Mouse (Mus musculus): Measurements from ENCODE around the gene Amhr2. TPM values are rescaled to one million over a fixed set of nuclear protein-coding genes. Genes with fewer than 3 reads are reported as not detected.

Amhr2 gene
- total RNA-seq, 2 experiments from 2014 or later = 0.52 to 0.71 TPM

DNA sequence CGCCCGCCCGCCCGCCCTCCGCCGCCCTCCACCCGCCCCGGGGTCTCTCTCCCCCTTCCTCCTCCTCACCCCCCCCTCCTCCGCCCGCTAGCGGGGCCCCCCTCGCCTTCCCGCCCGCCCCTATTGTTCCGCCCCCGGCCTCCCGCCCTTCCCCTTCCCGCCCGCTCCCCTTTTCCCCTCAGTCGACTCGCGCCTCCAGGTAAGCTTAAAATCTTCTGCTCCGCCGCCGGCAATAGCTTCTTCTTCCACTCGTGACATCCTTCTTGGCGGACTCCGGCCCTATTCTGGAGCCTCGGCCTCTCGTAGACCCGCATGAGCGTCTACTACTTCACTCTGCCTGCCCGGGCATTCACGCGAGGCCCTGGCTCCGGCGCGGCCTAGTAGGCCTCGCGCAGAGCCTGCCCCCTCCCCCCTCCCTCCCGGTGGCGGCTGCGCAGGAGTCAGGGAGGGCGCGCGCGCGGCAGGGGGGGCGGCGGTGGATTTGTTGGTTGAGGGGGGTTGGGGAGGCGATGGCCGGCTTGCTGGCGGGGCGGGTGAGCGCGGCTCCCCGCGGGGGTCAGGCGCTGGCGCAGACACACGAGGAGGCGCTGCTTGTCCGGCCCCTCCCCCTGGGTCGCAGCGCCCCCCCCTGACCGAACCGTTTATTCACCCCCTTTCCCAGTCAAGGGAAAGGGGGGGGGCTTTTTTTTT is 25.6 kb downstream of the Amhr2 start:
- peak; percentile 78 to 85 for DNase-seq (ENCODE audit: low spot score in 2 of 2)

DNA sequence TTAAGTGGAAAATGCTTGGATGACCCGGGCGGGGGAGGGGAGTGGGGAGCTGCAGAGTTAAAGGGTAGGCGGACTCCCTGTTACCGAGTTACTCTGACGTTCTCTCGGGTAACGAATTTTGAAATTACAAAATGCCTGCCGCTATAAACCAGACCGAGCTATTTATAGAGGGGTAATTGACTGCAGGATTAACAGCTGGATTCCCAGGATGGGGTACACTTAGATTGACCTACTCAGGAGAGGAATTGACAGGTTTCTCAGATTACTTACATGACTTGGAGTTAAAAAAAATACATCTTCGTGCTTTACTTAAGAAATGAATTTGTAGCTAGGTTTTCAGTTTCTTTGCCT is 26.1 kb downstream of the Amhr2 start:
- no peak for DNase-seq (ENCODE audit: low spot score in 2 of 2)

DNA sequence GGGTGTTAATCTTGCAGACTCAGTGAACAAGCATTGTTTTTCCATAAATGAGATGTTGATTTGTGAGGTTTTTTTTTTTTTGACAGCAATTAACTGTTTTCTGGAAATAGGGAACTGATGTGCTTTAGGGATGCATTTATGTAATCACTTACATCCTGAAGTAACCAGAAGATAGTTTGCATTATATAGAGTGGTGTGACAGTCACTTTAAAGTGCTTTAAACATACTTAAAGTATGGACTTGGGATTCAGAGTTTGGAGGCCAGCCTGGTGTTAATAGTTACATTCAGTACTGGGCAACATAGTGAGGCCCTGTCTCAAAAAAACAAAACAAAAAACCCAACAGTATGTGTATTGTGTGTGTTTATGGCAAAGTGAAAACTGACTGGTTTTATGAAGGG is 26.6 kb downstream of the Amhr2 start:
- no peak for DNase-seq (ENCODE audit: low spot score in 2 of 2)

DNA sequence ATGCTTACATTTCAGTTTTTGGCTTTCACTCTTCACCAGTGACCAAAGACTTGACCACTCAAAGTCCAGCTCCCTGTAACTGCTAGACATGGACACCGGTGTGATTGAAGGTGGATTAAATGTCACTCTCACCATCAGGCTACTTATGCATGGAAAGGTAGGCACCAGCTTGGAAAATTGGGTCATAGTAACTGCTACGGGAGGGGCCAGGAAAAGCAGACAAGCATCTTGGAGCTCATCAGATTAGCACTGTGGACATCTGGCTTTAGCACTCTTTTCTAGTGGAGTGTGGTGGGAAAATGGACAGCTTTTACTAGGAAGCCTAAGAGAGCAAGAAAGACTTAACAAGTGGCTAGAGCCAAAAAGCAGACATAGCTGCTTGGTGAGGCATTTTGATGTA is 28.1 kb downstream of the Amhr2 start:
- DNase-seq (ENCODE audit: low spot score in 2 of 2) = no peak

DNA sequence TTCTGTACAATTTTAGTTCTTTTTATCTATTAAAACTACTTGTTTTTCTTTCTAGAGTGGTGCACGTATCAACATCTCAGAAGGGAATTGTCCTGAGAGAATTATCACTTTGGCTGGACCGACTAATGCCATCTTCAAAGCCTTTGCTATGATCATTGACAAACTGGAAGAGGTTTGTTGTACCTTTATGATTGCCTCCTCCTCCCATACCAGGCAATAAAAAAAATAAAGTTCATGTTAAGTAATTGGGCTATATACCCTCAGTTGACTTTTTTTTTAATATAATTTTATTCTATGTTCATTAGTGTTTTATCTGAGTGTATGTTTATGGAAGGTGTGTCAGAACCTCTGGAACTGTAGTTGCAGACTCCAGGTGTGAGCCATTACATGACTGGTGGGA is 29.4 kb downstream of the Amhr2 start:
- no peak for DNase-seq (ENCODE audit: low spot score in 2 of 2)

DNA sequence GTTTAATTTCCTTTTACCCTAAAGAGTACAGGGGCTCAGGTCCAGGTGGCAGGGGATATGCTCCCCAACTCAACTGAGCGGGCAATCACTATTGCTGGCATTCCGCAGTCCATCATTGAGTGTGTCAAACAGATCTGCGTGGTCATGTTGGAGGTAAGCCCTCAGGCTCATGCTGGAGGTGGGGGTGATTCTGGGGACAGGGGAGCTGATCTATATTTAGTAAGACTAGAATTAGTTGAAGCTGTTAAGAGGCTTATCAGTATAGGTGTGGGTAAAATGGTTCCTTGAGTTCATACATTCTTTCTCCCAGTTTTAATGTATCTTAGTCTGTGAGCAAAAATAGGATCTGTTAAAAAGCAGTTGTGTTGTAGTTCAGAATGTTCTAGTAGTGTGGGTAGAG is 38.0 kb downstream of the Amhr2 start:
- DNase-seq (ENCODE audit: low spot score in 2 of 2) = no peak

DNA sequence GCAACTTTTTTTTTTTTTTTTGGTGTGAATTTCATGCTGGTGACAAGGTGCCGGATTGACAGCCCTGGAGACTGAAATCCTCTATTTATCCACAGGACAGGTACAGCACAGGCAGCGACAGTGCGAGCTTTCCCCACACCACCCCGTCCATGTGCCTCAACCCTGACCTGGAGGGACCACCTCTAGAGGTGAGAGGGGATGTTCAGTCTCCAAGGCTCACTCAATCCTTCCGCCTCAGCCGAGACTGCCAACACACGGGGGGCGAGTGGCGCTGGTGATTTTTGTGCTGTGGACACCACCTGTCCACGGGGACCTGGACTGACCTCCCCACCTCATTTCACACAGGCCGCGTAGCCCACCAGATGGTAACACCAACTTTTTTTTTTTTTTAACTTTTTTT is 40.7 kb downstream of the Amhr2 start:
- DNase-seq (ENCODE audit: low spot score in 2 of 2) = no peak

DNA sequence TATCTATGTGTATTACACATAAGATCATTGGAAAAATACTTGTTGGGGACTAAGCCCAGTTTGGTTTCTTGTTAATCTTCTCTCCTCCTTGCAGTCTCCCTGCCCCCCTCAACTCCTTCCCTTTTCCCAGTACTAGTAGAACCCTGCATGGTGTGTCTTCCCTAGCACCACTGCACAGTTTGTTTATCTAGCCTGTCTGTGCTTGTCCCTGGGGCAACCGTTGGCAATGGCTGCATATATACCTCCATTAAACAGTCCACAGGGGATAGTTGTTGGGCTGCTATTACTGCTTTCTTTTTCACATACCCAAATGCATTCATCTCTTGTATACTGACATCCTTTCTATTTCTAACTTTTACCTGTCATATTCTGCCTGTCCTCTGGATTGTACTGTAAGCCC is 42.5 kb downstream of the Amhr2 start:
- DNase-seq (ENCODE audit: low spot score in 2 of 2) = no peak

DNA sequence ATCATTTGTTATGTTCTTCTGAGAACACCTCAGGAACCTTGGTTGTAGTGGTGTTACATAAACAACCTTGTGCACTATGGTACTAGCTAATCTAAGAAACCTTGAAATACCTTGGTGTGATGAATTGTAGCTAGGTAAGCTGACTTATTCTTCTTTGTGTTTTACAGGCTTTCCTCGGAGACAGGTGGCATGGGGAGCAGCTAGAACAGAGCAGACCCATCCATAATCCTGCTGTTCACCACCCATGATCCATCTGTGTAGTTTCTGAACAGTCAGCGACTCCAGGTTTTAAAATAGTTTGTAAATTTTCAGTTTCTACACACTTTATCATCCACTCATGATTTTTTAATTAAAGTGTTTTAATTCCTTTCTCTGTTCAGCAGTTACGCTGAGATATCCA is 53.2 kb downstream of the Amhr2 start:
- DNase-seq (ENCODE audit: low spot score in 2 of 2) = peak in 1 of 2 experiments; percentile 60

DNA sequence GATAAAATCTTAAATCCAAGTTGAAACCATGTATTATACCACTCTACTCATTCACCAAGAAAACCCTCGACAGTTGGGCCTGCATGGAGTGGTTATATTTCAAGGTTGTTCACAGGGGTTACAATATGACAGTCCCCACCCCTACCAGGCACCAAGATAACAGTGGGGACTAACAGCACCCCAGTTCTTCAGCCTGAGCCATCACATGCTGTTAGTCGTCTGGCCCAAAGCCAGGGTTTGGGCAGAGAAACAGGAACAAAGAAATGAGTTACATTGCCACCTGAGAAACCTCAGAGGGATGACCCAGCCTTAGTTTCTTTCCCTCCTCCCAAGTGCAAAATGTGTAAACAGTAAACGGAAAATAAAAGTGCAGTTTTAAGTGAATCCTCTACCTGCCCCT is 54.2 kb downstream of the Amhr2 start:
- no peak for DNase-seq (ENCODE audit: low spot score in 2 of 2)

DNA sequence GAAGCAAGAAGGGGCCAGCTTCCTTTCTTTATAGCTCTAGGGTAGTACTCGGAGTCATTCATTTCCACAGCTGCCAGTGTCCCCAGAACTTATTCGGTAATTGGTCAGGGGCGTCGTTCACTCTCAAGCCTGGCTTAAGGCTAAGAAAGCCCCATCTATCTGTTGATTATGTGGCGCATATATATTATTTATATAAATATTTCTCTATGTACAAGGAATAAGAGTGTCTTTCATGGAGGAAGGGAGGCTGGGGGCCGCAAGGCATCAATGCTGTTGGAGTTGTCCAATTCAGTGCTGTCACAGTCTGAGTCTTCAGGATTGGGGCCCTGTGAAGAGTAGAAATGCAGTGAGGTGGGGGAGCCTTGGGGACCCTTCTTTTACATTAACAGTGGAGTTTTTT is 54.7 kb downstream of the Amhr2 start:
- DNase-seq (ENCODE audit: low spot score in 2 of 2) = no peak

DNA sequence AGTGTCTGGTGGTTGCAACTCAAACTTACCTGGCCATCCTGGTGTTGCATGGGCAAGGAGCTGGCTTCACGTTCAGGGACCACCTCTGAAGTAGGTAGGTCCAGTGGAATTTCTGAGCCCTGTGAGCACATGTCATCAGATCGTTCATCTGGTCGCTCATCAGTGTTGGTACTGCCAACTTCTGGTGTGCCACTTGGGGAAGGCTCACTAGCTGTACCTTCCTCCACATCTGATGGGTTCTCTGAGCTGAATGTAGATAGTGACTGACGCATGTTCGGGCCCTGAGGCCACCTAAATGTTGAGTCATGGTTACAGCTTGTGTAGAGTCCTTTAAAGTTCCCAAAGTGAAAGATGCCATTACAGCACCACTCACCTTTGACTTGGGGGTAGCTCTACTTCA is 55.3 kb downstream of the Amhr2 start:
- DNase-seq (ENCODE audit: low spot score in 2 of 2) = no peak

DNA sequence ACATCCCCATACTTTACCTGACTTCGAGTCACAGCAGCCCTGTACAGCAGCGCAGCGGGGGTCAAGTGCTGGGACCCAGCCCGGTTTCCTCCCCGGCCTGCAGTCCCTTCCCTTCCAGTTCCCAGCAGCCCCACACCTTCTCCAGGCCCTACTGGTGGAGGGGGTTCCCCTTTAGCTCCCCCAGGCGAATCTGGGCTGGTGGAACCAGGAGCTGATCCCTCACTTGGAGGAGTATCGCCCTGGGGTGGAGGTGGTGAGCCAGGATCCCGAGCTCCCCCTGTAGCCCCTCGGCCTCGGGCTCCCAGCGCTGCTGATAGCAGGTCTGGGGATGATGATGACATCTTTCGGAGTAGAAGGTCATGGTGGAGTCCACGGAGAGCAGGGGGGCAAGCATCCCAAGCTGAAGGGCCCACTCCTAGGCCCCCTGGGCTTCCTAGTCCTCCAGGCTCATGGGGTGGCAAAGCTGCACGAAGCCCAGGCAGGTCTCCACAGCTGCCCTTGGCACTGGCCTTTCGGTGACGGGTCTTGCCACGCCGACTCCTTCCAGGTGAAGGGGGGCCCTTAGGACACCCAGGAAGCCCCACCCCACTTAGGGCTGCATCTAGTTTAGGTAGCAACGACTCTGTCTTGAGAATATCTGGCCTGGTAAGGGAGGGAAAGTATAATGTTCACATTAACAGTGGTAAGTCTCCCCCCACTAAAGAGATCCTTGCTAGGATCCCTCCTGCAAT is 56.1 kb downstream of the Amhr2 start:
- DNase-seq (ENCODE audit: low spot score in 2 of 2) = no peak

DNA sequence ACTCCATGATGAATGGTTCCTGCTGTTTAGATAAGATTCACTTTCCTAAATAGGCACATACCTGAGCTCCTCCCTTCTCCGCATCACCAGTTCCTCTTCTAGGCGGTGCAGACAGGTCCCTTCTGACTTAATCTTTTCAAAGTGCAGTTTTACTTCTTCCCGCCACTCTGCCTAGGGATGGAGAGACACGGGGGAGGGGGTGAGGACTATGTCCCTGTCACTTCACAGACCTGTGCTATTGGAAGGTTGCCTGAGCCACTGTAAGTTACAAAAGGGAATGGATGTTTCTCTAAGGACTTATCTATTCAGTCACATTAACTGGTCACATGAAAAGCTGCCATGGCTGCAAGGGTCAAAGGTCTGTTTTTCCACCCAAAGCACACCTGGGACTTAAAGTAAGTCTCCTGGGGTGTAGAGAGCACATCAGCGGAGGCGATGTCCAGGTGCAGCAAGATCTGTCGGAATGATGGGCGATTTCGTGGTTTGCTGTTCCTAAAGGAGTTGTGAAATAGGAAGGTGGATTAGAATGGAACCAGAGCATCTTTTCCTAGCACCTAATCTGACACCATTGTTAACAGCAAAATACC is 57.2 kb downstream of the Amhr2 start:
- DNase-seq (ENCODE audit: low spot score in 2 of 2) = no peak

DNA sequence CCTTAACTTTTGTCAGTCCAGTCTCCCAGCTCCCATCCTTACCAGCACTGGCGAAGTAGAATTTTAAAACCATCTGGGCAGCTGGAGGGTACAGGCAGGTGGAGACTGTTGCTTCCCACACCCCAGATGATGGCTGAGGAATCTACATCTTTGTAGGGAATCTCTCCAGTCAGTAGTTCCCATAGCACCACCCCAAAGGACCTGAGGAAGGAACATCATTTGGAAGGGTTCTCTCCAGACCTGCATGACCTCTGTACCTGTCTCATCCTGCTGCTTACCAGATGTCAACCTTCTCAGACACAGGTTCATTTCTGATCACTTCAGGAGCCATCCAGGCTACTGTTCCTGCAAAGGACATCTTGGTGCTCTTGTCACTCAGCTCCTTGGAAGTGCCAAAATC is 58.3 kb downstream of the Amhr2 start, which contains the start of gene Gm10337:
Gene Gm10337, plus strand, starts transcription at position 276 of the 400 bp plus-strand sequence.
- DNase-seq (ENCODE audit: low spot score in 2 of 2) = no peak

Other genes with a start within 250 kb of the Amhr2 start
- gene Zfp740, start 242.1 kb upstream of the Amhr2 start, total RNA-seq (2021) = 10 to 100 TPM; 69.8 to 76.3 TPM
- 10 to 100 TPM; 40.5 to 42.4 TPM for gene Csad, start 240.6 kb upstream of the Amhr2 start, total RNA-seq (2021)
- gene Itgb7, start 213.4 kb upstream of the Amhr2 start, total RNA-seq (2021) = 1 to 10 TPM; 2.1 to 4.2 TPM
- gene Rarg, start 187.8 kb upstream of the Amhr2 start, total RNA-seq (2021) = 10 to 100 TPM in 1 of 2 experiments, 1 to 10 TPM in 1; 8.8 to 11.2 TPM
- gene Gm9918, start 174.8 kb upstream of the Amhr2 start, total RNA-seq (2021) = not detected
- gene Mfsd5, start 165.9 kb upstream of the Amhr2 start, total RNA-seq (2021) = 10 to 100 TPM; 34.1 to 36.0 TPM
- 1 to 10 TPM; 1.6 to 1.7 TPM for gene Espl1, start 149.1 kb upstream of the Amhr2 start, total RNA-seq (2021)
- gene Pfdn5, start 119.3 kb upstream of the Amhr2 start, total RNA-seq (2021) = 100 to 1,000 TPM; 317 to 334 TPM
- 10 to 100 TPM; 51.8 to 61.3 TPM for gene Myg1, start 113.7 kb upstream of the Amhr2 start, total RNA-seq (2021)
- 10 to 100 TPM; 25.5 to 27.7 TPM for gene Aaas, start 94.6 kb upstream of the Amhr2 start, total RNA-seq (2021)
- gene Sp7, start 78.2 kb upstream of the Amhr2 start, total RNA-seq (2021) = under 1 TPM; 0.69 to 0.90 TPM
- gene Sp1, start 39.2 kb upstream of the Amhr2 start, total RNA-seq (2021) = 10 to 100 TPM; 22.9 to 28.3 TPM
- gene Prr13, start 13.7 kb downstream of the Amhr2 start, total RNA-seq (2021) = 10 to 100 TPM; 23.1 to 25.0 TPM
- gene Pcbp2, start 25.2 kb downstream of the Amhr2 start, total RNA-seq (2021) = 100 to 1,000 TPM; 438 to 462 TPM
- not detected for gene Gm10337, start 58.4 kb downstream of the Amhr2 start, total RNA-seq (2021)
- 10 to 100 TPM; 81.9 to 89.4 TPM for gene Map3k12, start 71.7 kb downstream of the Amhr2 start, total RNA-seq (2021)
- gene Tarbp2, start 72.8 kb downstream of the Amhr2 start, total RNA-seq (2021) = 10 to 100 TPM; 34.9 to 41.8 TPM
- 1 to 10 TPM; 4.8 to 6.1 TPM for gene Npff, start 79.6 kb downstream of the Amhr2 start, total RNA-seq (2021)
- under 1 TPM in 1 of 2 experiments, not detected in 1; 0.78 TPM for gene Gm28047, start 179.7 kb downstream of the Amhr2 start, total RNA-seq (2021)
- gene Atf7, start 180.1 kb downstream of the Amhr2 start, total RNA-seq (2021) = 10 to 100 TPM; 45.6 to 49.2 TPM
- gene Atp5g2, start 227.0 kb downstream of the Amhr2 start, total RNA-seq (2021) = 10 to 100 TPM; 10.9 to 13.0 TPM